Mouse (Mus musculus): Measurements from ENCODE around the gene AY761184. TPM values are rescaled to one million over a fixed set of nuclear protein-coding genes. Genes with fewer than 3 reads are reported as not detected.
"Not testable (repeated sequence)": the region's sequence is repeated elsewhere in the genome, so short reads cannot be mapped to it uniquely, and the experiment has no call there.

Gene AY761184
- polyA plus RNA-seq (2012; rRNA removed), result not detected in 2 replicates

- not testable (repeated sequence) for DNase-seq (ENCODE audit: extremely low spot score in 1 of 2, low spot score in 1 of 2)
Observed at GRCm38 (mm10) chr8:21703545-21703944, at the start of gene AY761184. TSS of gene AY761184 (minus strand) at chr8:21703645.

DNA sequence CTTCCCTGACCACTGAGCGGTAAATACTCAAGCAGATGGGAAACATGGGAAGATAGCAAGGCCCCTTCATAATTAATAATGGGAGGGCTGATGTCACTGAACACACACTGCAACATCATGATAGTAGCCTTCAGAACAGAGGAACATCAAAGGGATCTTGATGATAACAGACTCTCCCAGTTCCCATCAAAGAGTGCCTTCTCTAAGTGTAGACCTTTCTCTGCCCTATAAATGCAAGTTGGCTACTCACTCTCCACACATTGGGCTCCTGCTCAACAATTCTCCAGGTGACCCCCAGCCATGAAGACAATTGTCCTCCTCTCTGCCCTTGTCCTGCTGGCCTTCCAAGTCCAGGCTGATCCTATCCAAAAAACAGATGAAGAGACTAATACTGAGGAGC, 37.9 kb downstream of the AY761184 start, which contains the start of gene Defa34:
Gene Defa34, plus strand, starts transcription at position 301 of the 400 bp plus-strand sequence.
- not testable (repeated sequence) for DNase-seq (ENCODE audit: extremely low spot score in 1 of 2, low spot score in 1 of 2)

- DNase-seq (ENCODE audit: extremely low spot score in 1 of 2, low spot score in 1 of 2), result not testable (repeated sequence)
Observed at GRCm38 (mm10) chr8:21655480-21655879, 48.0 kb downstream of the AY761184 start, which contains the start of gene Defa17. TSS of gene Defa17 (plus strand) at chr8:21655780.

Other genes with a start within 250 kb of the AY761184 start
- gene Gm7849, start 247.1 kb downstream of the AY761184 start, polyA plus RNA-seq (2012; rRNA removed), result not detected in 2 replicates
- 0.40 TPM in 1 of 2 replicates, not detected in the other for gene Defa20, start 194.4 kb downstream of the AY761184 start, polyA plus RNA-seq (2012; rRNA removed)
- 0.40 TPM in 1 of 2 replicates, not detected in the other for gene Defa32, start 174.6 kb downstream of the AY761184 start, polyA plus RNA-seq (2012; rRNA removed)
- not detected in 2 replicates for gene Defa37, start 138.3 kb downstream of the AY761184 start, polyA plus RNA-seq (2012; rRNA removed)
- gene Defa28, start 120.6 kb downstream of the AY761184 start, polyA plus RNA-seq (2012; rRNA removed), result not detected in 2 replicates
- not detected in 2 replicates for gene Gm7861, start 109.1 kb downstream of the AY761184 start, polyA plus RNA-seq (2012; rRNA removed)
- gene Defa26, start 85.5 kb downstream of the AY761184 start, polyA plus RNA-seq (2012; rRNA removed), result not detected in 2 replicates
- gene Defa17, start 47.9 kb downstream of the AY761184 start, polyA plus RNA-seq (2012; rRNA removed), result not detected in 2 replicates
- gene Defa34, start 37.8 kb downstream of the AY761184 start, polyA plus RNA-seq (2012; rRNA removed), result not detected in 2 replicates
- gene Defa24, start 30.8 kb upstream of the AY761184 start, polyA plus RNA-seq (2012; rRNA removed), result not detected in 2 replicates
- gene Defb50, start 119.9 kb upstream of the AY761184 start, polyA plus RNA-seq (2012; rRNA removed), result not detected in 2 replicates
- gene Defb2, start 136.3 kb upstream of the AY761184 start, polyA plus RNA-seq (2012; rRNA removed), result not detected in 2 replicates
- not detected in 2 replicates for gene Defb10, start 155.3 kb upstream of the AY761184 start, polyA plus RNA-seq (2012; rRNA removed)
- gene Defb9, start 181.8 kb upstream of the AY761184 start, polyA plus RNA-seq (2012; rRNA removed), result not detected in 2 replicates
- gene Defb11, start 202.8 kb upstream of the AY761184 start, polyA plus RNA-seq (2012; rRNA removed), result not detected in 2 replicates
- not detected in 2 replicates for gene Defb15, start 229.1 kb upstream of the AY761184 start, polyA plus RNA-seq (2012; rRNA removed)
- not detected in 2 replicates for gene Defb35, start 234.7 kb upstream of the AY761184 start, polyA plus RNA-seq (2012; rRNA removed)
- gene Defb13, start 243.1 kb upstream of the AY761184 start, polyA plus RNA-seq (2012; rRNA removed), result not detected in 2 replicates